Mouse (Mus musculus) bone marrow macrophage, adult 2 months (primary cell): ENCODE data around the gene Sumo1.

Experiments
- CTCF ChIP-seq: IDR thresholded peaks from 2 replicates; pipeline ENCODE4 v1.5.1; 2012; ENCODE audit warnings: low read depth, mild to moderate bottlenecking, low read length, moderate library complexity
- POLR2A ChIP-seq: IDR thresholded peaks from 2 replicates; pipeline ENCODE4 v1.6.1; 2012; ENCODE audit warnings: mild to moderate bottlenecking, low read depth, low read length, borderline replicate concordance

- no peak for TF ChIP-seq POLR2A
- TF ChIP-seq CTCF = no peak
Measured at GRCm38 (mm10) chr1:59603893-59604292, 66.7 kb downstream of the Sumo1 start.
